Comparison of ENCODE assay signal across 16 mouse cellular contexts in genomic region chr11:72587537-72588233, GRCm38 (mm10). TPM values are rescaled to one million over a fixed set of nuclear protein-coding genes. Genes with fewer than 3 reads are reported as not detected.
DNase-seq lines count a peak whose midpoint lies in the region; ATAC-seq and TF ChIP-seq lines count a peak whose summit lies in the region.
"Had no signal": no experiment of that assay in that cellular context is flagged by ENCODE, and none has a peak within 500 bp of the region (broad histone marks: within the 10 kb centered on the region; RNA-seq: fewer than 3 reads in every experiment).

No protein-coding gene starts in this region.

- H3K27ac ChIP-seq in heart, embryonic 10.5 days: no peak overlapping the region
- H3K27ac ChIP-seq in forebrain, embryonic 10.5 days: no peak overlapping the region
- H3K27ac ChIP-seq: embryonic facial prominence, embryonic 13.5 days; hindbrain, embryonic 12.5 days; liver, embryonic 15.5 days had no signal

- CTCF ChIA-PET in Patski (lab: Charles Lee): interaction anchor here (1.5 kb wide), 1 partner anchor 16 kb away, joined by 4 read pairs; no protein-coding TSS in a partner anchor

- 47% methylated on average over 7 of the region's 7 CpGs for WGBS in heart, embryonic 10.5 days
- 70% methylated on average over 7 of the region's 7 CpGs for WGBS in forebrain, embryonic 10.5 days

- H3K4me1 ChIP-seq in heart, embryonic 10.5 days: no peaks in the 10 kb centered on the region
- no peaks in the 10 kb centered on the region for H3K4me1 ChIP-seq in forebrain, embryonic 10.5 days
- H3K4me1 ChIP-seq: hindbrain, embryonic 12.5 days had no signal

- in situ Hi-C loops in Patski (cut with MboI; ENCODE audit: low pct_unique_long_range_greater_than_20kb): no loop called here

- no peak overlapping the region for H3K4me3 ChIP-seq in heart, embryonic 10.5 days
- H3K4me3 ChIP-seq in forebrain, embryonic 10.5 days: no peak overlapping the region
- H3K4me3 ChIP-seq: embryonic facial prominence, embryonic 13.5 days; hindbrain, embryonic 12.5 days; liver, embryonic 15.5 days had no signal

- ATAC-seq in Patski: peak; percentile 82

- no peaks in the 10 kb centered on the region for H3K36me3 ChIP-seq in heart, embryonic 10.5 days
- no peaks in the 10 kb centered on the region for H3K36me3 ChIP-seq in forebrain, embryonic 10.5 days (replicated peaks)
- H3K36me3 ChIP-seq: embryonic facial prominence, embryonic 13.5 days; hindbrain, embryonic 12.5 days; liver, embryonic 15.5 days had no signal

- H3K27me3 ChIP-seq in heart, embryonic 10.5 days (ENCODE audit: insufficient read depth, poor library complexity, severe bottlenecking): no peaks in the 10 kb centered on the region
- H3K27me3 ChIP-seq in Patski: no peaks in the 10 kb centered on the region
- H3K27me3 ChIP-seq in forebrain, embryonic 10.5 days (ENCODE audit: poor library complexity, severe bottlenecking): no peaks in the 10 kb centered on the region
- H3K27me3 ChIP-seq: embryonic facial prominence, embryonic 13.5 days; hindbrain, embryonic 12.5 days; liver, embryonic 15.5 days had no signal

- POLR2A ChIA-PET in Patski (lab: Charles Lee): interaction anchor here (0.6 to 1.2 kb wide), 3 partner anchors 20 to 119 kb away, joined by 3 to 4 read pairs (median 4); partner anchors contain the start of gene Ube2g1

- intact Hi-C loops in heart, postnatal 14 days (cut with DNase I): no loop called here

- DNase-seq in heart, embryonic 10.5 days (ENCODE audit: low spot score): peak; percentile 68
- no peak for DNase-seq in heart, postnatal 14 days
- peak; percentile 12 to 42 for DNase-seq in kidney, postnatal 25 days
- no peak for DNase-seq in kidney, adult 11 months
- no peak for DNase-seq in Patski (ENCODE audit: low read depth, low spot score)
- peak; percentile 52 for DNase-seq in lung, postnatal 25 days (ENCODE audit: low spot score)
- DNase-seq in forebrain, embryonic 10.5 days (ENCODE audit: extremely low spot score, low spot score): no peak
- DNase-seq in cerebellum, adult 11 months: no peak
- DNase-seq: cerebellum, adult 11-12 months; layer of hippocampus, postnatal 36 days; left cerebral cortex, postnatal 4 days; midbrain, embryonic 14.5 days; right cerebral cortex, postnatal 25 days had no signal

- no peak for TF ChIP-seq CTCF in Patski (IDR thresholded peaks at IDR 0.05)

- no peaks in the 10 kb centered on the region for H3K9me3 ChIP-seq in heart, embryonic 10.5 days
- H3K9me3 ChIP-seq in forebrain, embryonic 10.5 days: no peaks in the 10 kb centered on the region
- H3K9me3 ChIP-seq: embryonic facial prominence, embryonic 13.5 days; hindbrain, embryonic 12.5 days; liver, embryonic 15.5 days had no signal

RNA-seq across cellular contexts. Expression of gene Ube2g1, which starts 19.4 kb away (rescaled TPM):
- 61.6 and 70.1 TPM in 2 replicates for polyA plus RNA-seq in heart, embryonic 10.5 days (2016; fragmentation: Nextera tagmentation; extraction: Ambion mirVana)
- 10 to 100 TPM; 54.9 to 60.6 TPM for total RNA-seq in heart, postnatal 14 days (2021)
- polyA plus RNA-seq in Patski (2021): 53.6 TPM
- polyA plus RNA-seq in forebrain, embryonic 10.5 days (2016; fragmentation: Nextera tagmentation; extraction: Ambion mirVana): 82.5 and 87.6 TPM in 2 replicates

RNA-seq across cellular contexts. Expression of gene Spns3, which starts 37.4 kb away (rescaled TPM):
- polyA plus RNA-seq in heart, embryonic 10.5 days (2016; fragmentation: Nextera tagmentation; extraction: Ambion mirVana): 0.11 and 0.28 TPM in 2 replicates
- under 1 TPM in 1 of 2 experiments, not detected in 1; 0.10 TPM for total RNA-seq in heart, postnatal 14 days (2021)
- polyA plus RNA-seq in Patski (2021): 7.8 TPM
- polyA plus RNA-seq in forebrain, embryonic 10.5 days (2016; fragmentation: Nextera tagmentation; extraction: Ambion mirVana): 0.20 TPM in 1 of 2 replicates, not detected in the other
- polyA plus RNA-seq: midbrain, embryonic 14.5 days had no signal

Comparison
In these comparisons a context has a peak if more than half of its experiments do, and no peak if none do; other contexts are left out.
1. DNase-seq: peak in heart, embryonic 10.5 days (single experiment), kidney, postnatal 25 days (2 of 2) and lung, postnatal 25 days (single experiment); none in heart, postnatal 14 days (0 of 2), kidney, adult 11 months (single experiment), Patski (single experiment), forebrain, embryonic 10.5 days (single experiment) and cerebellum, adult 11 months (single experiment).